ENCODE assay signal across 8 mouse cellular contexts in genomic region chr2:173453569-173454405, GRCm38 (mm10).
DNase-seq lines count a peak whose midpoint lies in the region; ATAC-seq lines count a peak whose summit lies in the region.

No protein-coding gene starts in this region.

- no peak overlapping the region for H3K9ac ChIP-seq in heart, embryonic 12.5 days
- no peak overlapping the region for H3K9ac ChIP-seq in heart, embryonic 11.5 days (ENCODE audit: low read depth, low read length)

- 0 out of 2 replicates have a peak, but pooled peaks have one; percentile 11 for ATAC-seq in heart, embryonic 12.5 days (ENCODE audit: insufficient number of reproducible peaks, low FRiP score)
- no peak for ATAC-seq in heart, embryonic 11.5 days (replicated peaks; ENCODE audit: insufficient number of reproducible peaks, low FRiP score, low TSS enrichment)

- no peaks in the 10 kb centered on the region for H3K27me3 ChIP-seq in heart, embryonic 12.5 days (replicated peaks)
- H3K27me3 ChIP-seq in heart, embryonic 11.5 days (ENCODE audit: control insufficient read depth, insufficient read depth, low read length), result no peaks in the 10 kb centered on the region
- no peaks in the 10 kb centered on the region for H3K27me3 ChIP-seq in limb, embryonic 10.5 days (ENCODE audit: low read depth, poor library complexity, severe bottlenecking)

- no peaks in the 10 kb centered on the region for H3K4me1 ChIP-seq in heart, embryonic 12.5 days (replicated peaks)
- H3K4me1 ChIP-seq in heart, embryonic 11.5 days (ENCODE audit: control insufficient read depth, insufficient read depth, low read length), result no peaks in the 10 kb centered on the region
- no peaks in the 10 kb centered on the region; the same call in 1 of the 2 replicates for H3K4me1 ChIP-seq in limb, embryonic 10.5 days

- H3K4me3 ChIP-seq in heart, embryonic 12.5 days, result no peak overlapping the region
- no peak overlapping the region for H3K4me3 ChIP-seq in heart, embryonic 11.5 days (ENCODE audit: low read depth, low read length)
- H3K4me3 ChIP-seq in limb, embryonic 10.5 days, result no peak overlapping the region

- DNase-seq in B cell, adult 2 months, result peak; percentile 69 to 74
- peak; percentile 67 to 69 for DNase-seq in adrenal gland, postnatal 36 days
- peak; percentile 61 for DNase-seq in heart, postnatal 4 days
- DNase-seq in limb, embryonic 10.5 days (ENCODE audit: low spot score), result peak; percentile 61
- DNase-seq in right cerebral cortex, postnatal 10 days (ENCODE audit: low spot score in 2 of 2), result peak; percentile 49 to 68
- DNase-seq in ovary, adult 18-20 months (ENCODE audit: low spot score), result no peak

- peaks cover 8% of the 10 kb centered on the region for H3K9me3 ChIP-seq in heart, embryonic 12.5 days (replicated peaks)
- peaks cover 10% of the 10 kb centered on the region for H3K9me3 ChIP-seq in heart, embryonic 11.5 days (replicated peaks; ENCODE audit: control insufficient read depth, low read length)
- H3K9me3 ChIP-seq in limb, embryonic 10.5 days (replicated peaks), result no peaks in the 10 kb centered on the region

- no peaks in the 10 kb centered on the region for H3K36me3 ChIP-seq in heart, embryonic 12.5 days
- no peaks in the 10 kb centered on the region for H3K36me3 ChIP-seq in heart, embryonic 11.5 days (ENCODE audit: control insufficient read depth, insufficient read depth, low read length)
- H3K36me3 ChIP-seq in limb, embryonic 10.5 days, result no peaks in the 10 kb centered on the region

- WGBS in heart, embryonic 12.5 days, result 68% methylated on average over 14 of the region's 14 CpGs
- 70% methylated on average over 14 of the region's 14 CpGs for WGBS in heart, embryonic 11.5 days (ENCODE audit: insufficient replicate concordance)
- 72% methylated on average over 14 of the region's 14 CpGs for WGBS in limb, embryonic 10.5 days

- H3K4me2 ChIP-seq in heart, embryonic 12.5 days, result no peak overlapping the region
- H3K4me2 ChIP-seq in heart, embryonic 11.5 days, result no peak overlapping the region

- no peak overlapping the region for H3K27ac ChIP-seq in heart, embryonic 12.5 days (ENCODE audit: poor library complexity, severe bottlenecking)
- H3K27ac ChIP-seq in heart, embryonic 11.5 days (ENCODE audit: low read depth, low read length), result no peak overlapping the region
- no peak overlapping the region for H3K27ac ChIP-seq in limb, embryonic 10.5 days
